Mouse (Mus musculus) retina, postnatal 1 day (tissue): ENCODE measurements around the gene Fhit.
"Not testable (repeated sequence)": the region's sequence is repeated elsewhere in the genome, so short reads cannot be mapped to it uniquely, and the experiment has no call there.

Experiments
- DNase-seq: peaks from one replicate; pipeline ENCODE4 v3.0.0-alpha.2; 2012

Gene Fhit

GRCm38 (mm10) chr14:10917893-10918803, 243.7 kb downstream of the Fhit start:
- peak; percentile 33 for DNase-seq

GRCm38 (mm10) chr14:10908011-10908410, 253.8 kb downstream of the Fhit start:
- DNase-seq, result no peak

- no peak for DNase-seq
Measured at GRCm38 (mm10) chr14:10882759-10883158, 279.1 kb downstream of the Fhit start.

- DNase-seq, result no peak
Measured at GRCm38 (mm10) chr14:10880749-10881148, 281.1 kb downstream of the Fhit start.

- no peak for DNase-seq
Measured at GRCm38 (mm10) chr14:10874595-10875372, 287.1 kb downstream of the Fhit start.

- DNase-seq, result no peak
Measured at GRCm38 (mm10) chr14:10857606-10858005, 304.2 kb downstream of the Fhit start.

- DNase-seq, result no peak
Measured at GRCm38 (mm10) chr14:10851936-10852335, 309.9 kb downstream of the Fhit start.

GRCm38 (mm10) chr14:10836001-10836400, 325.8 kb downstream of the Fhit start:
- DNase-seq, result no peak

- DNase-seq, result no peak
Measured at GRCm38 (mm10) chr14:10824819-10825218, 337.0 kb downstream of the Fhit start.

- no peak for DNase-seq
Measured at GRCm38 (mm10) chr14:10813551-10813950, 348.3 kb downstream of the Fhit start.

- no peak for DNase-seq
Measured at GRCm38 (mm10) chr14:10798489-10799180, 363.2 kb downstream of the Fhit start.

GRCm38 (mm10) chr14:10797595-10797994, 364.2 kb downstream of the Fhit start:
- no peak for DNase-seq

GRCm38 (mm10) chr14:10795498-10796075, 366.2 kb downstream of the Fhit start:
- DNase-seq, result peak; percentile 11

- DNase-seq, result no peak
Measured at GRCm38 (mm10) chr14:10783929-10784328, 377.9 kb downstream of the Fhit start.

GRCm38 (mm10) chr14:10778721-10779120, 383.1 kb downstream of the Fhit start:
- no peak for DNase-seq

GRCm38 (mm10) chr14:10754883-10755282, 407.0 kb downstream of the Fhit start:
- DNase-seq, result not testable (repeated sequence)

- DNase-seq, result no peak
Measured at GRCm38 (mm10) chr14:10738076-10738475, 423.8 kb downstream of the Fhit start.

- DNase-seq, result no peak
Measured at GRCm38 (mm10) chr14:10722525-10722924, 439.3 kb downstream of the Fhit start.

- DNase-seq, result peak; percentile 6
Measured at GRCm38 (mm10) chr14:10712916-10713315, 448.9 kb downstream of the Fhit start.

GRCm38 (mm10) chr14:10712522-10712881, 449.3 kb downstream of the Fhit start:
- no peak for DNase-seq

GRCm38 (mm10) chr14:10711841-10712521, 449.9 kb downstream of the Fhit start:
- DNase-seq, result peak; percentile 2

- DNase-seq, result no peak
Measured at GRCm38 (mm10) chr14:10710796-10711311, 451.0 kb downstream of the Fhit start.
